Mouse (Mus musculus) Patski (cell line): Measurements from ENCODE around the gene Prr22. TPM values are rescaled to one million over a fixed set of nuclear protein-coding genes. Genes with fewer than 3 reads are reported as not detected.

Source experiments
- ATAC-seq: fragments of 100-300 bp; one replicate; pipeline ENCODE4 v1.8.0; 2021
- CTCF ChIA-PET: fragments of 350-600 bp; sonication (Branson Sonifier 250); formaldehyde crosslinking; loops from one replicate; lab custom pipeline; 2022; ENCODE audit warnings: inconsistent platforms; lab: Charles Lee
- POLR2A ChIA-PET: fragments of 350-600 bp; sonication (Branson Sonifier 250); formaldehyde crosslinking; loops from one replicate; lab custom pipeline; 2022; ENCODE audit warnings: antibody characterized with exemption, inconsistent platforms; lab: Charles Lee
- DNase-seq: peaks from one replicate; pipeline ENCODE4 v3.0.0-alpha.2; 2011; ENCODE audit warnings: low read depth, low spot score
- H3K27me3 ChIP-seq: fragments of 371-371 bp; one replicate; pipeline ENCODE4 v1.5.1; 2021
- CTCF ChIP-seq: fragments of 100-300 bp; IDR thresholded peaks from one replicate; pipeline ENCODE4 v1.5.1; 2021
- in situ Hi-C: fragments of 300-500 bp; cut with MboI; formaldehyde crosslinking; loops from 3 replicates; pipeline ENCODE4 v1.11.1; 2018; ENCODE audit warnings: low pct_unique_long_range_greater_than_20kb, mixed read lengths
- polyA plus RNA-seq: library from polyadenylated mRNA; unstranded; gene quantifications from one replicate; pipeline ENCODE4 v1.2.3, GENCODE M21; 2021

Prr22 gene
- polyA plus RNA-seq, 1 experiment from 2014 or later: 0.89 TPM

GRCm38 (mm10) chr17:56777568-56777967 is 7.5 kb downstream of the Prr22 start:
- CTCF ChIA-PET: interaction anchor here (1.1 to 1.2 kb wide), 2 partner anchors 10 to 12 kb away, joined by 3 to 4 read pairs; no protein-coding TSS in a partner anchor
- POLR2A ChIA-PET: no interaction called here
- no peak for DNase-seq
- no peak for ATAC-seq
- H3K27me3 ChIP-seq: no peaks in the 10 kb centered on the region
- no peak for TF ChIP-seq CTCF
- in situ Hi-C loops: no loop called here

DNA sequence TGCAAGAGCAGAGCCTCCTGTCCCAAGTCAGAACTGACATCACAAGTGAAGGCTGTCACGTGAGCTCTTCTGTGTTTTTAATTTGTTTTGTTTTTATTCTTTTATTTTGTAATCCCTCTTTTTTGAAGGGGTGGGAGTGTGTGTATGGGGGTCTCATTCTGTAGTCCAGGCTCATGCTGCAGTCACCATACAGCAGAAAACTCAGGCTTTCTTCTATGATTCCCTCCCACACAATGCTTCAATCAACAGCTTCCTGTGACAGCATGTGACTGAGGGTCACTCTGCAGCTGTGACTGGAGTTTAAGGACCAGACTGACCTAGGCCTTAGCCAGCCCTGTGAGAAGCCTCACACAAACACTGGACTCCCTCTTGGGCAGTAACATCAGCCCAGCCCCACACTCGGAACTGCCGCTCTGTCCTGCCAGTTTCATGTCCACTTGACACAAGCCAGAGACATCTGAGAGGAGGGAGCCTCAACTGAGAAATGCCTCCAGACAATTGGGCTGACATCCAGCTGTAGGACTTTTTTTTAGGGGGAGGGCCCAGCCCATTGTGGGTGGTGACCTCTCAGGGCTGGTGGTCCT is 8.8 kb downstream of the Prr22 start:
- CTCF ChIA-PET: interaction anchor here (1.1 kb wide), 1 partner anchor 13 kb away, joined by 3 read pairs; no protein-coding TSS in a partner anchor
- ATAC-seq: no peak
- no peak for TF ChIP-seq CTCF
- in situ Hi-C loops: no loop called here
- POLR2A ChIA-PET: interaction anchor here (0.5 kb wide), 1 partner anchor 264 kb away, joined by 3 read pairs; no protein-coding TSS in a partner anchor
- H3K27me3 ChIP-seq: no peaks in the 10 kb centered on the region
- no peak for DNase-seq

DNA sequence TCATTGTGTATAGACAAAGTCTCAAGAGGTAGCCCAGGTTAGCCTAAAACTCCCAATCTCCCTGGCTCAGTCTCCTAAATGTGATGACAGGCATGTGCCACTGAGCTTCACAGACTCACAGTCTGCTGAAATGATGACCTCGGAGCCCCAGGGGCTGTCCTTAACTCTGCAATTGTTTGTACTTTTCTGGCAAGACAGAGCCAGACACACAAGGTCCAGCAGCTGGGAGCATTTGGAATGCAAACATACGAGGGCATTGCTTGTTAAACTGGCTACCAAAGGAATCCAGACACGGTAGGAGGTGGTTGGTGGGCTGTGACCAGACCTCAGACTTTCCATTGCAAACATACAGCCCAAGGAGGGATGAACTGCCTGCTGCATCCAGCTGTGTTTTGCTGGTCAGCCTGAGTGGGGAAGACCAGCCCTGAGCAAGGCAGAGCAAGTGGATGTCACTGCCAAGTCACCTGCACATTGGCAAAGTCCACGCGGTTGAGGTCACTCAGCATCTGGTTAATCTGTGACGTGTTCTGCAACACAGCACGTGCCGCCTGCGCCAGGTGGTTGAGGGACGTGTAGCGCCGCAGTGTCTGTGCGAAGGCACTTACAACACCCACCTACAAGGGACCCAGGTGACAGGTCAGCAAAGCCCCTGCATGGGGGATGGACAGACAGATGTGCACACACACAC is 10.4 kb downstream of the Prr22 start:
- CTCF ChIA-PET: no interaction called here
- ATAC-seq (peak; percentile 22), DNase-seq (peak; percentile 27)
- POLR2A ChIA-PET: no interaction called here
- no peaks in the 10 kb centered on the region for H3K27me3 ChIP-seq
- in situ Hi-C loops: no loop called here
- TF ChIP-seq CTCF: no peak

DNA sequence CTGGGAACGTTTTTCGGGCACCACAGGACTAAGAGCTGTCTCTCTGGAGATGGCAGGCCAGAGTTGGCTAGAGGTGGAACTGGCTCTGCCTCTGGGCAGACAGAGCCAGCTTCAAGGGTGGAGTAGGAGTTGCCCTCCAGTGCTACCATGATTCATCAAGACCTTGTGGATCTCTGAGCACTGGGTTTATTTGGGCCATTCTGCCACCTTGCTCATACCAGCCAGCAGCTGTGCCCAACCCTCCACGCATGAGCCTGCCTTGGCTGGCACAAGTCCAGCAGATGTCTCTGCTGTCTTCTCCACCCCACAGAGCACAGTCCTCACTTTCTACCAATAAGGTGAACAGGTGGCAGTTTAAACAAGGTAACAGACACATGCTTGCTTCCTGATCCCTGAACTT is 18.8 kb downstream of the Prr22 start:
- in situ Hi-C loops: no loop called here
- DNase-seq (no peak), ATAC-seq (no peak)
- POLR2A ChIA-PET: no interaction called here
- CTCF ChIA-PET: interaction anchor here (0.8 to 1.2 kb wide), 2 partner anchors 11 to 19 kb away, joined by 3 to 4 read pairs; no protein-coding TSS in a partner anchor
- TF ChIP-seq CTCF: no peak
- H3K27me3 ChIP-seq: no peaks in the 10 kb centered on the region

DNA sequence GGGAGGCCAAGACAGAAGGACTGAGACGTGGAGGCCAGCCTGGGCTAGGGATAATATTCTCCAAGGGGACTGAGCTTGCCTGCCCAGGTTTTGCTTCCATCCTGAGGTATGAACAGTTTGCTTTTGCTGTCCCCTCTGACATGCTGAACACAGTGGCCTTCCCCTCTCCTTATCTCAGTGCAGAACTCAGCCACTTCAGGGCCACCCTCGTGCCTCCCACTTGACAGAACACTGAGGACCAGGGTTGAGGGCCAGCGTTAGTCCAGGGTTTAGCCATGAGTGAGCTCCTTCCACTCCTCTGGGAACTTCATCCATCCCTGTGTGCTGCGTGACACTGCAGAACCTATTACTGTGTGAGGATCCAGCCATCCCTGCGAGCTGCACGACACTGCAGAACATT is 19.2 kb downstream of the Prr22 start:
- H3K27me3 ChIP-seq: no peaks in the 10 kb centered on the region
- in situ Hi-C loops: no loop called here
- POLR2A ChIA-PET: no interaction called here

DNA sequence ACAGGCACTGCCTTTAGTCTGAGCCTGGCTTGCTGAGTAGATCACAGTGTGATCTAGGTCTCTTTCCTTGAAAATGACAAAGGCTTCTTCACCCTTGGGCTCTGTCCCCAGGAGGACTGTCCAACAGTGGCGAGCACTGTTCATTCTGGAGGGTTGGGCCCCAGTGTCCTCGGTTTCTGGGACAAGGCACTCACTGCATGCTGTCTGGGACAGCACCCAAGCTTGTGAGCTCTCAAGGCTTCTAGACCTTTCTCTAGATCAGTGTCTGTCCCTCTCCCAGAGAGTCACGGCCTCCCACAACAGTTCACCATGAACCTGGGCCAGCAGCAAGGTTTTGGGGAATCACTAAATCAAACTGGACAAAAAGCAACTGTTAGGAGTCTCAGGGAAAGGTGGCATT is 22.5 kb downstream of the Prr22 start:
- no peak for TF ChIP-seq CTCF
- DNase-seq (no peak), ATAC-seq (no peak)
- ChIA-PET CTCF (interaction anchor here (0.8 kb wide), 1 partner anchor 13 kb away, joined by 3 read pairs; no protein-coding TSS in a partner anchor), POLR2A (interaction anchor here (0.6 kb wide), 1 partner anchor 103 kb away, joined by 3 read pairs; no protein-coding TSS in a partner anchor)
- in situ Hi-C loops: no loop called here
- H3K27me3 ChIP-seq: no peaks in the 10 kb centered on the region

More for the DNA sequence above, 19.2 kb downstream of the Prr22 start:
- CTCF ChIA-PET: interaction anchor here (0.8 to 1.2 kb wide), 3 partner anchors 11 to 19 kb away, joined by 3 to 4 read pairs (median 3); no protein-coding TSS in a partner anchor
- no peak for TF ChIP-seq CTCF
- DNase-seq: no peak
- ATAC-seq: no peak

DNA sequence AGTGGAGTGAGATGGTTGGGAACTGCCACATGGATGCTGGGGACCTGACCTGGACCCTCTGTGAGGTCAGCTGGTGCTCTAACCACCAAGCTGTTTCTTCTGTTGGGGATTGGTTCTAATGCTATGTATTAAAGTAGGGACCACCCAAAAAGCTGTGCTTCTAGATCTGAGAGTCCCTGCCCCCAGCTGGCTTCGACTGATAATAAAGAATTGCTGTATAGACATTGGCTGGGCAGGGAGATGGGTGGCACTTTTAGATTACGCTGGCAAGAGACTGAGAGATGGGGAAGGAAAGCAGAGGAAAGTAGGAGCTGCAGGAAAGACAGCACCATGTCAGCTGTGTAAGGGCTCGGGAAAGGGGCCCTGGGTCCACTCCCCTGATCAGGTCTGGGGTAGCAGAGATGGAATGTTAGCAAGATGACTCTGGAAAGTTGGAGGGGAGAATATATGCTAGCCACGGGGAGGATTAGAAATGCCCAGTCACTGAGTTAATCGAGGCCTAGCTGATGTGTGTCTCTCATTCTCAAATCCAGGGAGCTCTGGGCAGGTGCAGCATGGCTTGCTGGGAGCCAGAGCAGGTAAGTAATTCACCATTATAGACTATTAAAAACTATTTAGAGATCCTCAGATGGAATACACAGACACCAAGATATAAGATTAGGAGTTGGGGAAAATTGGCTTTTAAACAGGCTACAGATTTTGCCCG is 23.7 kb downstream of the Prr22 start:
- ChIA-PET POLR2A (no interaction called here), CTCF (interaction anchor here (1.8 kb wide), 1 partner anchor 11 kb away, joined by 4 read pairs; no protein-coding TSS in a partner anchor)
- in situ Hi-C loops: no loop called here

GRCm38 (mm10) chr17:56799276-56799675 is 29.2 kb downstream of the Prr22 start:
- CTCF ChIA-PET: no interaction called here
- DNase-seq: no peak
- no peak for ATAC-seq
- POLR2A ChIA-PET: no interaction called here
- no peak for TF ChIP-seq CTCF
- in situ Hi-C loops: no loop called here
- H3K27me3 ChIP-seq: no peaks in the 10 kb centered on the region

More for the DNA sequence above, 23.7 kb downstream of the Prr22 start:
- H3K27me3 ChIP-seq: no peaks in the 10 kb centered on the region
- no peak for DNase-seq
- no peak for ATAC-seq
- no peak for TF ChIP-seq CTCF

DNA sequence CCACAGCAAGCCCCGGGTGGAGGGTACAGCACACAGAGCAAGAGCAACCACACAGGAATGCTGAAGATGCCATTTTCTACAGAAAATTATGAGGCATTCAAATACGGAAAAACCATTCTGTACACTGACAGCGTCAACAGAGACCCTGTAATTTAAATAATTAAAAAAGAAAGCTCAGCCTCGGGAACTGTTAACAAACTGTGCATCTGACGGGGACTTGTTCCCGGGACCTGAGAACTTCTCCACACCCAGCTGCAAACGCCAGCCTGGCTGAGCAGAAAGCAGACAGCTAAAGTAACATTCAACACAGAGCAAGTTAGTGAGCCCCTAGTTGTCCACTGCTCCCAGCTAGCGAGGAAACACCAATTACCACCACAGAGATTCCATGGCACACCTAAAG is 32.0 kb downstream of the Prr22 start:
- TF ChIP-seq CTCF: no peak
- DNase-seq (no peak), ATAC-seq (no peak)
- in situ Hi-C loops: no loop called here
- POLR2A ChIA-PET: no interaction called here
- CTCF ChIA-PET: no interaction called here
- H3K27me3 ChIP-seq: no peaks in the 10 kb centered on the region

- ChIA-PET POLR2A (no interaction called here), CTCF (interaction anchor here (1.3 kb wide), 1 partner anchor 11 kb away, joined by 4 read pairs; no protein-coding TSS in a partner anchor)
- TF ChIP-seq CTCF: no peak
- no peak for DNase-seq
- in situ Hi-C loops: loop anchor here (5.0 kb wide), 2 partner anchors 52 to 147 kb away; no protein-coding TSS in a partner anchor
- no peak for ATAC-seq
- no peaks in the 10 kb centered on the region for H3K27me3 ChIP-seq
Measured at GRCm38 (mm10) chr17:56804952-56805351, 34.9 kb downstream of the Prr22 start.
